Mouse (Mus musculus): ENCODE results near the gene Vmn1r213. TPM values are rescaled to one million over a fixed set of nuclear protein-coding genes. Genes with fewer than 3 reads are reported as not detected.

Vmn1r213 gene
- total and polyA plus RNA-seq, 3 experiments: not detected

- no peak for DNase-seq (ENCODE audit: low read depth, low spot score)
- Histone ChIP-seq H3K36me3 (ENCODE audit: control insufficient read depth in 1 of 2, insufficient read depth in 2 of 2, low read length in 2 of 2) (no peaks in the 10 kb centered on the region), H3K9me3 (replicated peaks; ENCODE audit: insufficient read depth, low read length) (no peaks in the 10 kb centered on the region), H3K4me1 (ENCODE audit: control insufficient read depth in 1 of 2, insufficient read depth in 2 of 2, low read length in 2 of 2) (no peaks in the 10 kb centered on the region), H3K9ac (ENCODE audit: control insufficient read depth, low read depth, low read length, poor library complexity, severe bottlenecking) (no peak overlapping the region), H3K27ac (ENCODE audit: control insufficient read depth, low read depth, low read length) (no peak overlapping the region), H3K27me3 (ENCODE audit: control insufficient read depth in 1 of 2, insufficient read depth in 2 of 2, low read length in 2 of 2) (no peaks in the 10 kb centered on the region), H3K79me2 (ENCODE audit: control insufficient read depth, insufficient read depth, low read length, poor library complexity) (no peaks in the 10 kb centered on the region), H3K4me3 (ENCODE audit: control insufficient read depth in 1 of 2, insufficient read depth in 1 of 2, low read depth in 2 of 2, low read length in 2 of 2) (no peak overlapping the region)
- no peak for TF ChIP-seq MYB (IDR thresholded peaks at IDR 0.05; ENCODE audit: low read depth, low read length)
- TF ChIP-seq USF2 (IDR thresholded peaks at IDR 0.05; ENCODE audit: borderline replicate concordance in 1 of 2, insufficient read depth in 1 of 2, low read depth in 1 of 2, low read length in 2 of 2): no peak
- TF ChIP-seq RAD21 (IDR thresholded peaks at IDR 0.05; ENCODE audit: low read depth, low read length): no peak
- TF ChIP-seq TAL1 (IDR thresholded peaks at IDR 0.05; ENCODE audit: low read length): no peak
- TF ChIP-seq MYC (IDR thresholded peaks at IDR 0.05; ENCODE audit: low read depth, low read length): no peak
- no peak for TF ChIP-seq MAFK (IDR thresholded peaks at IDR 0.05; ENCODE audit: borderline replicate concordance, low read depth, low read length)
- TF ChIP-seq POLR2AphosphoS5 (IDR thresholded peaks at IDR 0.05; ENCODE audit: borderline replicate concordance, low read depth, low read length): no peak
- no peak for TF ChIP-seq CHD2 (IDR thresholded peaks at IDR 0.05; ENCODE audit: low read length)
- no peak for TF ChIP-seq MAZ (IDR thresholded peaks at IDR 0.05; ENCODE audit: low read depth, low read length)
- no peak for TF ChIP-seq TCF12 (IDR thresholded peaks at IDR 0.05; ENCODE audit: low read depth, low read length)
- no peak for TF ChIP-seq SIN3A (IDR thresholded peaks at IDR 0.05; ENCODE audit: low read length)
- no peak for TF ChIP-seq ZNF384 (IDR thresholded peaks at IDR 0.05; ENCODE audit: low read depth, low read length)
- TF ChIP-seq ETS1 (IDR thresholded peaks at IDR 0.05; ENCODE audit: low read depth, low read length): no peak
- TF ChIP-seq CHD1 (IDR thresholded peaks at IDR 0.05; ENCODE audit: low read depth, low read length): no peak
- no peak for TF ChIP-seq MXI1 (IDR thresholded peaks at IDR 0.05; ENCODE audit: low read depth, low read length)
- TF ChIP-seq POLR2AphosphoS2 (IDR thresholded peaks at IDR 0.05; ENCODE audit: low read length): no peak
- no peak for TF ChIP-seq NELFE (IDR thresholded peaks at IDR 0.05; ENCODE audit: low read depth, low read length)
- no peak for TF ChIP-seq KAT2A (conservative IDR thresholded peaks at IDR 0.05; ENCODE audit: low read depth, low read length)
Measured at GRCm38 (mm10) chr13:23018158-23018557, 10.7 kb downstream of the Vmn1r213 start.

GRCm38 (mm10) chr13:23024812-23025211 is 17.4 kb downstream of the Vmn1r213 start:
- H3K9me3 ChIP-seq (replicated peaks; ENCODE audit: insufficient read depth, low read length): no peaks in the 10 kb centered on the region
- no peaks in the 10 kb centered on the region for H3K27me3 ChIP-seq (ENCODE audit: control insufficient read depth in 1 of 2, insufficient read depth in 2 of 2, low read length in 2 of 2)
- no peak overlapping the region for H3K9ac ChIP-seq (ENCODE audit: control insufficient read depth, low read depth, low read length, poor library complexity, severe bottlenecking)
- H3K4me3 ChIP-seq (ENCODE audit: control insufficient read depth in 1 of 2, insufficient read depth in 1 of 2, low read depth in 2 of 2, low read length in 2 of 2): no peak overlapping the region
- H3K4me1 ChIP-seq (ENCODE audit: control insufficient read depth in 1 of 2, insufficient read depth in 2 of 2, low read length in 2 of 2): no peaks in the 10 kb centered on the region
- TF ChIP-seq ZNF384 (IDR thresholded peaks at IDR 0.05; ENCODE audit: low read depth, low read length): no peak
- TF ChIP-seq TCF12 (IDR thresholded peaks at IDR 0.05; ENCODE audit: low read depth, low read length): no peak
- no peak for TF ChIP-seq GABPA (IDR thresholded peaks at IDR 0.05; ENCODE audit: low read depth, low read length)
- TF ChIP-seq RCOR1 (IDR thresholded peaks at IDR 0.05; ENCODE audit: low read depth, low read length): no peak
- no peak for TF ChIP-seq MEF2A (IDR thresholded peaks at IDR 0.05; ENCODE audit: extremely low read depth, insufficient replicate concordance, low read depth, low read length, poor library complexity, severe bottlenecking)
- TF ChIP-seq EP300 (IDR thresholded peaks at IDR 0.05; ENCODE audit: low read depth in 1 of 2, low read length in 2 of 2): no peak
- TF ChIP-seq HCFC1 (IDR thresholded peaks at IDR 0.05; ENCODE audit: low read depth, low read length): no peak
- no peak for TF ChIP-seq MAX (IDR thresholded peaks at IDR 0.05; ENCODE audit: low read length)
- TF ChIP-seq NRF1 (IDR thresholded peaks at IDR 0.05; ENCODE audit: insufficient read depth, low read depth, low read length, poor library complexity, severe bottlenecking): no peak
- no peak for TF ChIP-seq BHLHE40 (IDR thresholded peaks at IDR 0.05; ENCODE audit: borderline replicate concordance, low read depth, low read length)
- no peak for TF ChIP-seq JUND (IDR thresholded peaks at IDR 0.05; ENCODE audit: low read depth, low read length)
- TF ChIP-seq POLR2AphosphoS5 (IDR thresholded peaks at IDR 0.05; ENCODE audit: borderline replicate concordance, low read depth, low read length): no peak
- no peak for TF ChIP-seq SMC3 (IDR thresholded peaks at IDR 0.05; ENCODE audit: low read depth, low read length)
- no peak for TF ChIP-seq POLR2A (IDR thresholded peaks at IDR 0.05; ENCODE audit: control insufficient read depth in 1 of 2, insufficient read depth in 1 of 2, low read depth in 1 of 2, low read length in 2 of 2, poor library complexity in 1 of 2)
- TF ChIP-seq TAL1 (IDR thresholded peaks at IDR 0.05; ENCODE audit: low read length): no peak
- TF ChIP-seq MYB (IDR thresholded peaks at IDR 0.05; ENCODE audit: low read depth, low read length): no peak
- no peak for TF ChIP-seq MYC (IDR thresholded peaks at IDR 0.05; ENCODE audit: low read depth, low read length)
- TF ChIP-seq RAD21 (IDR thresholded peaks at IDR 0.05; ENCODE audit: low read depth, low read length): no peak
- no peak for TF ChIP-seq NELFE (IDR thresholded peaks at IDR 0.05; ENCODE audit: low read depth, low read length)
- H3K36me3 ChIP-seq (ENCODE audit: control insufficient read depth in 1 of 2, insufficient read depth in 2 of 2, low read length in 2 of 2): no peaks in the 10 kb centered on the region
- DNase-seq (ENCODE audit: low read depth, low spot score): no peak
- H3K27ac ChIP-seq (ENCODE audit: control insufficient read depth, low read depth, low read length): no peak overlapping the region
- no peaks in the 10 kb centered on the region for H3K79me2 ChIP-seq (ENCODE audit: control insufficient read depth, insufficient read depth, low read length, poor library complexity)
